Mouse (Mus musculus) bone marrow macrophage, adult 2 months (primary cell): ENCODE data around the gene Tshz2.

ENCODE experiments used
- CTCF ChIP-seq: IDR thresholded peaks from 2 replicates; pipeline ENCODE4 v1.5.1; 2012; ENCODE audit warnings: low read depth, mild to moderate bottlenecking, low read length, moderate library complexity
- POLR2A ChIP-seq: IDR thresholded peaks from 2 replicates; pipeline ENCODE4 v1.6.1; 2012; ENCODE audit warnings: mild to moderate bottlenecking, low read depth, low read length, borderline replicate concordance

- TF ChIP-seq CTCF (no peak), POLR2A (no peak)
Measured at GRCm38 (mm10) chr2:170120139-170121027, 487.6 kb downstream of the Tshz2 start.
